Mouse (Mus musculus) small intestine, adult 2 months (tissue): ENCODE results near the gene Ak2.

Experiments used
- CTCF ChIP-seq: fragments of 200-500 bp; IDR thresholded peaks from 2 replicates; pipeline ENCODE4 v1.5.1; 2012; ENCODE audit warnings: low read depth, mild to moderate bottlenecking, control low read depth, inconsistent platforms, low read length, moderate library complexity, mixed read lengths; ENCODE audit not compliant: insufficient replicate concordance, insufficient read length; ENCODE audit errors: extremely low read depth
- POLR2A ChIP-seq: fragments of 200-500 bp; IDR thresholded peaks from 2 replicates; pipeline ENCODE4 v1.6.1; 2012; ENCODE audit warnings: low read depth, mild to moderate bottlenecking, control low read depth, inconsistent platforms, low read length, moderate library complexity

DNA sequence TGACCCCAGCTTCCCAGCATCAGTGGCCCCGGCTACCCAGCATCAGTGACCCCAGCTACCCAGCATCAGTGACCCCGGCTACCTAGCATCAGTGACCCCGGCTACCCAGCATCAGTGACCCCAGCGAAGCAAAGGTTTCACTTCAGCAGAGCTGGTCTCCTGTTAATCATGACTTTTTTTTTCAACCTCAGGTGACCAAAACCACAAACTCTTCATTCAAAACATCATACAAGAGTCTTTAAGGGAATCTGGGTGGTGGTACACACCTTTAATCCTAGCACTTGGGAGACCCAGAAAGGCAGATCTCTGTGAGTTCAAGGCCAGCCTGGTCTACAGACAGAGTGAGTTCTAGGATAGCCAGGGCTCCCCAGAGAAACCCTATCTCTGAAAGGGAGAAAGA, 39.0 kb downstream of the Ak2 start:
- TF ChIP-seq POLR2A = no peak
- TF ChIP-seq CTCF = no peak
